17 mouse cellular contexts compared by ENCODE assay signal in the genomic region with DNA sequence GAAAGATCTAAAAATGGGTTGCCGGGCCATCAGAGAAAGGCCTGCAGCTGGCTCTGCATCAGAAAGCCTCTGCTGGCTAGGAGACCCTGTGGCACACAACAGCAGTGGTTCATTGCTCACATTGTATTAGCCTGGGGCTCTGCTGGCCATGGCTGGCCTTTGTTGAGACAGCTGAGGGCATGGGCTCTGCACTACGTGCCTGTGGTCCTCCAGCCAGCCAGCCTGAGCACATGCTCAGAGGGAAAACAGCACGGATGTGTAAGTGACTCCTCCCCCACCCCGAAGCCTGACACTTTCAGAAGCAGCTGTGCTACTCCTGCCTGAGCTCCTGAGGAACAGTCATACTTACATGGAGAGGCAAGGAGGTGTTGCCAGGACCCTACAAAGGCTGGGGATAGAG. TPM values are rescaled to one million over a fixed set of nuclear protein-coding genes. Genes with fewer than 3 reads are reported as not detected.
A peak's percentile ranks its signal among the peaks of the same experiment; 100 is the strongest.
DNase-seq lines count a peak whose midpoint lies in the region.
"Had no signal": no experiment of that assay in that cellular context is flagged by ENCODE, and none has a peak within 500 bp of the region (broad histone marks: within the 10 kb centered on the region; RNA-seq: fewer than 3 reads in every experiment).

No protein-coding gene starts in this region.

- H3K9me3 ChIP-seq in limb, embryonic 10.5 days (replicated peaks): no peaks in the 10 kb centered on the region
- H3K9me3 ChIP-seq: heart, embryonic 12.5 days; neural tube, embryonic 12.5 days had no signal

- no peak overlapping the region for H3K4me3 ChIP-seq in limb, embryonic 10.5 days
- H3K4me3 ChIP-seq: heart, embryonic 12.5 days; neural tube, embryonic 12.5 days had no signal

- 31% methylated on average over 4 of the region's 4 CpGs for WGBS in limb, embryonic 10.5 days

- H3K4me1 ChIP-seq in limb, embryonic 10.5 days: peaks cover 26% of the 10 kb centered on the region
- H3K4me1 ChIP-seq: neural tube, embryonic 12.5 days had no signal

- no peaks in the 10 kb centered on the region for H3K36me3 ChIP-seq in limb, embryonic 10.5 days
- H3K36me3 ChIP-seq: heart, embryonic 12.5 days; neural tube, embryonic 12.5 days had no signal

- H3K27me3 ChIP-seq in limb, embryonic 10.5 days (ENCODE audit: low read depth, poor library complexity, severe bottlenecking): peaks cover 88% of the 10 kb centered on the region

- peak overlapping the region; percentile 46; the same call in 1 of the 2 replicates for H3K27ac ChIP-seq in limb, embryonic 10.5 days
- H3K27ac ChIP-seq: neural tube, embryonic 12.5 days had no signal

- DNase-seq in layer of hippocampus, adult 11-12 months (ENCODE audit: low spot score): peak; percentile 9
- DNase-seq in layer of hippocampus, adult 9-11 months: no peak
- peak; percentile 6 to 26 for DNase-seq in right cerebral cortex, adult 2 months (ENCODE audit: low spot score in 2 of 2)
- no peak for DNase-seq in right cerebral cortex, postnatal 4 days
- DNase-seq in limb, embryonic 10.5 days (ENCODE audit: low spot score): peak; percentile 37
- no peak for DNase-seq in kidney, postnatal 10 days
- no peak for DNase-seq in heart, adult 11 months
- DNase-seq: cerebellum, adult 2 months; gastrocnemius, postnatal 25 days; heart, postnatal 4 days; kidney, adult 11 months; kidney, postnatal 4 days; lung, postnatal 36 days; midbrain, embryonic 14.5 days; thymus, adult 2 months had no signal

RNA-seq across cellular contexts. Expression of a gene that starts 46.0 kb away (rescaled TPM):
- 4.2 and 8.0 TPM in 2 replicates for polyA plus RNA-seq in limb, embryonic 10.5 days (2016; fragmentation: Nextera tagmentation; extraction: Ambion mirVana)

Comparison
In these comparisons a context has a peak if more than half of its experiments do, and no peak if none do; other contexts are left out.
1. DNase-seq: peak in layer of hippocampus, adult 11-12 months (single experiment), right cerebral cortex, adult 2 months (2 of 2) and limb, embryonic 10.5 days (single experiment); none in layer of hippocampus, adult 9-11 months (single experiment), right cerebral cortex, postnatal 4 days (single experiment), kidney, postnatal 10 days (single experiment) and heart, adult 11 months (single experiment).